Comparison of ENCODE assay signal across 14 mouse cellular contexts in the genomic region with DNA sequence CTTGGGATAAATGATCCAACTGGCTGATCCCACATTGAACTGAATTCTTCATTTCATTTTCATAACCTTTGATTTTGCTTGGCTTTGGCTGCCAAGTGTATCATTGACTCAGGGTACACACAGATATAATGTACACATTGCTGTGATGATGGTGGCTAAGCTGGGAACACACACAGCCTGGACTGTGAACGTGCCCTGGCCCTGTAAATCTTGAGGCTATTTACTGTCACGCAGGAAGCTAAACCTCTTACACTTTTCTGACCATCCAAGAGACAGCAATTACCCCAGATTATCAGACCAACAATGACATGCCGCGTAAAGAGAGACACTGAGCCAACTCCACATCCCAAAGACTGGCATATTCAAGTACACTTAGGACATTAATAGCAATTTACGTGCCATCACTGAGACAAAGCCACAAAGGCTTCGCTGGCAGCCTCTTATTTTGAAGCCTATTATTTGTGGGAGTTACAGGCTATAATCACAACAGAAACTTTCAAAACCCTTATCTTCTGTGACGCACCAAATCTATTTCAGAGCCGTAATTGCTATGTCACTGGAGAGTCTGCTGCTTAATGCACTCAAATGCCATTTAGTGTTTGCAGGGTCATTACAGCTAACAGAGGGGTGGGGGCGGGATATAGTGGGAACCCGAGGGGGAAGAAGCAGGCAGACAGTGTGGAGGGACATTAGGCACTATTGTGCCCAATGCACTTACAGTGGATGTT.
DNase-seq lines count a peak whose midpoint lies in the region; ATAC-seq and TF ChIP-seq lines count a peak whose summit lies in the region.
"Had no signal": no experiment of that assay in that cellular context is flagged by ENCODE, and none has a peak within 500 bp of the region (broad histone marks: within the 10 kb centered on the region; RNA-seq: fewer than 3 reads in every experiment).

No protein-coding gene starts in this region.

- no peak for TF ChIP-seq CTCF in heart, postnatal 0 days (IDR thresholded peaks at IDR 0.05; ENCODE audit: low read depth)
- TF ChIP-seq CTCF in stomach, postnatal 0 days (IDR thresholded peaks at IDR 0.05; ENCODE audit: low read depth), result no peak

- H3K27me3 ChIP-seq in heart, postnatal 0 days (ENCODE audit: control insufficient read depth, insufficient read depth, low read length), result no peaks in the 10 kb centered on the region
- no peaks in the 10 kb centered on the region for H3K27me3 ChIP-seq in neural tube, embryonic 12.5 days (replicated peaks)
- no peaks in the 10 kb centered on the region for H3K27me3 ChIP-seq in hindbrain, embryonic 15.5 days
- no peaks in the 10 kb centered on the region for H3K27me3 ChIP-seq in stomach, postnatal 0 days (ENCODE audit: control insufficient read depth, insufficient read depth, low read length)
- no peaks in the 10 kb centered on the region for H3K27me3 ChIP-seq in liver, embryonic 12.5 days (replicated peaks)
- H3K27me3 ChIP-seq: Patski had no signal

- H3K4me2 ChIP-seq in heart, postnatal 0 days (ENCODE audit: low read depth, low read length), result no peak overlapping the region
- H3K4me2 ChIP-seq in neural tube, embryonic 12.5 days (replicated peaks), result no peak overlapping the region
- no peak overlapping the region for H3K4me2 ChIP-seq in hindbrain, embryonic 15.5 days
- no peak overlapping the region for H3K4me2 ChIP-seq in stomach, postnatal 0 days (replicated peaks; ENCODE audit: low read depth)
- H3K4me2 ChIP-seq in liver, embryonic 12.5 days, result no peak overlapping the region

- no peak overlapping the region for H3K9ac ChIP-seq in heart, postnatal 0 days (replicated peaks; ENCODE audit: low read depth, low read length)
- H3K9ac ChIP-seq in neural tube, embryonic 12.5 days, result no peak overlapping the region
- H3K9ac ChIP-seq in hindbrain, embryonic 15.5 days, result no peak overlapping the region
- H3K9ac ChIP-seq in stomach, postnatal 0 days (ENCODE audit: low read length), result no peak overlapping the region
- H3K9ac ChIP-seq in liver, embryonic 12.5 days, result no peak overlapping the region

- H3K9me3 ChIP-seq in heart, postnatal 0 days (replicated peaks; ENCODE audit: control insufficient read depth, low read length), result no peaks in the 10 kb centered on the region
- H3K9me3 ChIP-seq in neural tube, embryonic 12.5 days, result no peaks in the 10 kb centered on the region
- H3K9me3 ChIP-seq in hindbrain, embryonic 15.5 days, result no peaks in the 10 kb centered on the region
- H3K9me3 ChIP-seq in stomach, postnatal 0 days (ENCODE audit: control insufficient read depth, low read length), result no peaks in the 10 kb centered on the region
- H3K9me3 ChIP-seq in liver, embryonic 12.5 days (replicated peaks), result no peaks in the 10 kb centered on the region

- DNase-seq in heart, postnatal 0 days (ENCODE audit: low spot score), result peak; percentile 38
- DNase-seq in heart, postnatal 25 days (ENCODE audit: low spot score), result no peak
- DNase-seq in neural tube, embryonic 10.5 days (ENCODE audit: extremely low spot score, low spot score), result no peak
- DNase-seq in stomach, postnatal 0 days (ENCODE audit: low spot score), result no peak
- DNase-seq in right cerebral cortex, postnatal 4 days, result no peak
- DNase-seq: heart, adult 18-20 months; kidney, adult 11 months; kidney, postnatal 36 days had no signal

- ATAC-seq in heart, postnatal 0 days (ENCODE audit: insufficient read depth, low read depth), result no peak
- ATAC-seq in neural tube, embryonic 12.5 days (ENCODE audit: low FRiP score, low read depth), result peak; percentile 37; the same call in 1 of the 2 replicates
- ATAC-seq in hindbrain, embryonic 15.5 days (ENCODE audit: low FRiP score, low read depth), result no peak
- peak; percentile 79 for ATAC-seq in stomach, postnatal 0 days (ENCODE audit: low FRiP score, low TSS enrichment)
- no peak for ATAC-seq in liver, embryonic 12.5 days
- ATAC-seq: CD4-positive, CD25-positive, alpha-beta regulatory T cell, adult 4 months; Patski had no signal

- TF ChIP-seq EP300 in heart, postnatal 0 days (IDR thresholded peaks at IDR 0.05; ENCODE audit: low read depth), result no peak
- no peak for TF ChIP-seq EP300 in stomach, postnatal 0 days (optimal IDR thresholded peaks at IDR 0.05)

- WGBS in heart, postnatal 0 days, result 54% methylated on average over 10 of the region's 10 CpGs
- WGBS in neural tube, embryonic 12.5 days, result 37% methylated on average over 10 of the region's 10 CpGs
- 60% methylated on average over 10 of the region's 10 CpGs for WGBS in hindbrain, embryonic 15.5 days
- WGBS in stomach, postnatal 0 days, result 70% methylated on average over 10 of the region's 10 CpGs
- WGBS in liver, embryonic 12.5 days (ENCODE audit: insufficient replicate concordance), result 68% methylated on average over 10 of the region's 10 CpGs

- peaks cover 38% of the 10 kb centered on the region for H3K4me1 ChIP-seq in heart, postnatal 0 days (ENCODE audit: control insufficient read depth, insufficient read depth)
- H3K4me1 ChIP-seq in neural tube, embryonic 12.5 days, result peaks cover 24% of the 10 kb centered on the region
- peaks cover 20% of the 10 kb centered on the region for H3K4me1 ChIP-seq in hindbrain, embryonic 15.5 days (replicated peaks)
- H3K4me1 ChIP-seq in stomach, postnatal 0 days (replicated peaks; ENCODE audit: control insufficient read depth, insufficient read depth), result no peaks in the 10 kb centered on the region
- 0 out of 2 replicates have a peak, but pooled peaks cover 4% of the 10 kb centered on the region for H3K4me1 ChIP-seq in liver, embryonic 12.5 days

- peaks cover 5% of the 10 kb centered on the region; the same call in 1 of the 2 replicates for H3K36me3 ChIP-seq in heart, postnatal 0 days (replicated peaks; ENCODE audit: control insufficient read depth, insufficient read depth, low read length)
- peaks cover 9% of the 10 kb centered on the region; the same call in 1 of the 2 replicates for H3K36me3 ChIP-seq in neural tube, embryonic 12.5 days
- no peaks in the 10 kb centered on the region for H3K36me3 ChIP-seq in hindbrain, embryonic 15.5 days
- H3K36me3 ChIP-seq in stomach, postnatal 0 days (ENCODE audit: control insufficient read depth, insufficient read depth, low read length), result no peaks in the 10 kb centered on the region
- H3K36me3 ChIP-seq in liver, embryonic 12.5 days, result no peaks in the 10 kb centered on the region

- H3K27ac ChIP-seq in heart, postnatal 0 days (ENCODE audit: low read depth), result 0 out of 2 replicates have a peak overlapping the region, but pooled peaks have one; percentile 38
- no peak overlapping the region for H3K27ac ChIP-seq in neural tube, embryonic 12.5 days
- H3K27ac ChIP-seq in hindbrain, embryonic 15.5 days (replicated peaks), result 0 out of 2 replicates have a peak overlapping the region, but pooled peaks have one; percentile 8
- no peak overlapping the region for H3K27ac ChIP-seq in stomach, postnatal 0 days (replicated peaks)
- no peak overlapping the region for H3K27ac ChIP-seq in liver, embryonic 12.5 days
- H3K27ac ChIP-seq: left cerebral cortex, adult 2 months had no signal

- H3K4me3 ChIP-seq in heart, postnatal 0 days (ENCODE audit: low read depth, low read length), result no peak overlapping the region
- no peak overlapping the region for H3K4me3 ChIP-seq in neural tube, embryonic 12.5 days
- no peak overlapping the region for H3K4me3 ChIP-seq in hindbrain, embryonic 15.5 days
- H3K4me3 ChIP-seq in stomach, postnatal 0 days (ENCODE audit: low read depth, low read length), result no peak overlapping the region
- no peak overlapping the region for H3K4me3 ChIP-seq in liver, embryonic 12.5 days
- H3K4me3 ChIP-seq: left cerebral cortex, adult 2 months had no signal

- intact Hi-C loops in heart, postnatal 25 days (cut with DNase I), result no loop called here

Comparison
In these comparisons a context has a peak if more than half of its experiments do, and no peak if none do; other contexts are left out.
1. ATAC-seq: peak in neural tube, embryonic 12.5 days (single experiment) and stomach, postnatal 0 days (single experiment); none in heart, postnatal 0 days (single experiment), hindbrain, embryonic 15.5 days (single experiment) and liver, embryonic 12.5 days (single experiment).
2. H3K27ac ChIP-seq: peak in heart, postnatal 0 days (single experiment) and hindbrain, embryonic 15.5 days (single experiment); none in neural tube, embryonic 12.5 days (single experiment), stomach, postnatal 0 days (single experiment) and liver, embryonic 12.5 days (single experiment).